Mouse (Mus musculus): ENCODE measurements around the gene Lrrc8b. TPM values are rescaled to one million over a fixed set of nuclear protein-coding genes. Genes with fewer than 3 reads are reported as not detected.

Lrrc8b gene
- polyA plus RNA-seq, 1 experiment, result 14.0 TPM

DNA sequence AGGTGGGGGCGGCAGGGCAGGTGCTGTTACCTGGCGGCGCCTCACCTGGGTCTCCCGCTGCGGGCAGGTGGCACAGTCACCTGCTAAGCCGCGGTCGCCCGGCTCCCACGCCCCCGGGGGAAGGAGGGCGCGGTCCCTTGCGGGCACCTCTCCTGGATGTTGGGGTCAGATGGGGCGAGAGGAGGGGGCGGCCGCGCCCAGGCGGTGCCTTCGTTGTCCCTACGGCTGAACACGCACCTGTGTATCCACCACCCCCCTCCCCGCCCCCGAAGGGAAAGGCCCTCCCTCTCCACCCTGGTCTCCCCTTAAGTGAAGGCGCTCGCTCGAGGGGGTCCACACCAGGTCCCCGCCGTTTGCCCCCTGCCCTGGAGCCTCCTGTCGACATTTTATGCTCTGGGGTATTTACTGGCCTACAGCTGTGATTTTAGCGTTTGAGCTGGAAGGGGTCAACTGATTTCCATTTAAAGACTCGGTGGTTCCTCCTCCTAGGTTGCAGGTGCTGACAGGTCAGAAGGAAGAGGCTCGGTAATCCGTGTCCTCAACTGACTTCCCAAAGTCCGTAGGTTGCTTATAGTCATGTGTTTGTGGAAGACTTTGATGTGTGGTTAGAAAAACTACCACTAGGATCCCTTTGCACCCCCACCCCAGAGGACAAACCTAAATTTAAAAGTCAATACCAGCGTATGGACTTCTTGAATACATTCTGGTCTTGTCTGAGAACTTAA is 538 bp downstream of the Lrrc8b start:
- H3K9ac ChIP-seq (ENCODE audit: low read depth, poor library complexity, severe bottlenecking), result peak overlapping the region; percentile 84
- H3K27ac ChIP-seq (ENCODE audit: insufficient read depth, low read length), result no peak overlapping the region
- H3K4me1 ChIP-seq (ENCODE audit: control insufficient read depth, insufficient read depth, low read length), result no peaks in the 10 kb centered on the region
- peaks cover 8% of the 10 kb centered on the region; the same call in 1 of the 2 replicates for H3K9me3 ChIP-seq (replicated peaks; ENCODE audit: control insufficient read depth, insufficient read depth, low read length, poor library complexity, severe bottlenecking)
- no peaks in the 10 kb centered on the region for H3K27me3 ChIP-seq (ENCODE audit: control insufficient read depth, insufficient read depth, low read length, poor library complexity, severe bottlenecking)
- H3K36me3 ChIP-seq (ENCODE audit: control insufficient read depth, insufficient read depth, low read length, poor library complexity, severe bottlenecking), result no peaks in the 10 kb centered on the region
- peak overlapping the region; percentile 79 for H3K4me3 ChIP-seq (ENCODE audit: low read depth, low read length)
- TF ChIP-seq EP300 (IDR thresholded peaks at IDR 0.05; ENCODE audit: insufficient read depth, low read depth, low read length), result 0 out of 2 replicates have a peak, but pooled peaks have one; percentile 19
- TF ChIP-seq POLR2A (IDR thresholded peaks at IDR 0.05; ENCODE audit: insufficient read depth, low read length), result no peak

DNA sequence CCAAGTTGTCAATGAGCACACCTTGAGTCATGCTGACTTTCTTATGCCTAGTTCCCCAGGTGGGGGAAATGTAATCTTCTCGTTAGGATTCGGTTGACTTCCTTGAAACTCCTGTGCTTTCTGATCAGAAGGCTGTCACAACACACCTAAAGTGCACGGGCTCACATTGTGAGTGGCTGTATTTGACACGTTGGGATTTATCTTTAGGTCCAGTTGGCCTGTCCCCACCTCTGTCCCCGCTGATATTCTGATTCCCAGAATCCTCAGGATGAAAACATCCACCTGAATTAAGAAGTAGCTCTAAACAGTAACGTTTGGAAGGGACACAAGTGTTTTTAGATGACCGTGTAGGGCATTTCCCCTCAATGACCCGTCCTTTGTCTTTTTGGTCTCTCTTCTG is 1.6 kb downstream of the Lrrc8b start:
- H3K9ac ChIP-seq (ENCODE audit: low read depth, poor library complexity, severe bottlenecking), result no peak overlapping the region
- TF ChIP-seq POLR2A (IDR thresholded peaks at IDR 0.05; ENCODE audit: insufficient read depth, low read length) (no peak), CTCF (IDR thresholded peaks at IDR 0.05; ENCODE audit: low read depth, low read length) (no peak), EP300 (IDR thresholded peaks at IDR 0.05; ENCODE audit: insufficient read depth, low read depth, low read length) (no peak)
- H3K4me3 ChIP-seq (ENCODE audit: low read depth, low read length), result no peak overlapping the region

DNA sequence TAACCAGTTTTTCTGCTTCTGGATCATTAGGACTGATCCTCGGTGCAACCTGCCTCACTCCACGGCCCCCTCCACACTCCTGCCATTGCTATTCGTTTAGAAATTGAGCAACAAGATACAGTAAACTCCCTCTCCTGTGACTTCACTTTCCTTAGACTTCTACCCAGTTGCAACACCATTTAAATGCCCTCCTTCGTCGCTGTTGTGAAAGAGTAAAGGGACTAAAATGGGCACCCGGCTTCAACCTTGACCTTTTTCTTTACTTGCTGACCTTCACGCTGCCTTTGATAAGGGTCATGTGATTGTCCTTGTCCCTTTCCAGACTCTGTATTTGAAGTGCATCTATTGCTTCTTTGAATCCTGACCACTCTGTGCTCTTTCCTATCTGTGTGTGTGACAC is 2.8 kb downstream of the Lrrc8b start:
- H3K27me3 ChIP-seq (ENCODE audit: control insufficient read depth, insufficient read depth, low read length, poor library complexity, severe bottlenecking), result no peaks in the 10 kb centered on the region
- H3K9ac ChIP-seq (ENCODE audit: low read depth, poor library complexity, severe bottlenecking), result no peak overlapping the region
- TF ChIP-seq POLR2A (IDR thresholded peaks at IDR 0.05; ENCODE audit: insufficient read depth, low read length) (no peak), CTCF (IDR thresholded peaks at IDR 0.05; ENCODE audit: low read depth, low read length) (no peak), EP300 (IDR thresholded peaks at IDR 0.05; ENCODE audit: insufficient read depth, low read depth, low read length) (no peak)

More for the DNA sequence above, 1.6 kb downstream of the Lrrc8b start:
- no peaks in the 10 kb centered on the region for H3K36me3 ChIP-seq (ENCODE audit: control insufficient read depth, insufficient read depth, low read length, poor library complexity, severe bottlenecking)
- no peak overlapping the region for H3K27ac ChIP-seq (ENCODE audit: insufficient read depth, low read length)
- no peaks in the 10 kb centered on the region for H3K27me3 ChIP-seq (ENCODE audit: control insufficient read depth, insufficient read depth, low read length, poor library complexity, severe bottlenecking)
- peaks cover 10% of the 10 kb centered on the region; the same call in 1 of the 2 replicates for H3K9me3 ChIP-seq (replicated peaks; ENCODE audit: control insufficient read depth, insufficient read depth, low read length, poor library complexity, severe bottlenecking)
- H3K4me1 ChIP-seq (ENCODE audit: control insufficient read depth, insufficient read depth, low read length), result no peaks in the 10 kb centered on the region

DNA sequence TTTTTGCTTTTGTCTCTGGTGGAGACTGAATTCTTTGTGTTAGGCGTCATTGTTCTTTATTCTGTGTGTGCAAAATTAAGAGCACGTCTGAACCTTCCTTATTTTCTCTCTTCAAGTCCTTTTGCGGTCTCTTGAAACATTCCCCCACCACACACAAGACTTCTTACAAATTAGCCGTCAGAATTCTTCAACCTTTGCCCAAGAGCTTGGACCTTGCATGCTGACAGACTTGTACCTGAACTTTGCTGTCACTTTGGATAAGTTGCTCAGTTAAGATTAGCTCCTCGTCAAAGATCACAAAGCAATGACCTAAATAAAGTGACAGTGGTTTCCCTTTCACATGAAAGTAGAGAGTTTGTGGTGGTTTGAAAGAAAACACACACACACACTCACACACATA is 3.3 kb downstream of the Lrrc8b start:
- TF ChIP-seq EP300 (IDR thresholded peaks at IDR 0.05; ENCODE audit: insufficient read depth, low read depth, low read length) (no peak), CTCF (IDR thresholded peaks at IDR 0.05; ENCODE audit: low read depth, low read length) (no peak), POLR2A (IDR thresholded peaks at IDR 0.05; ENCODE audit: insufficient read depth, low read length) (no peak)
- no peaks in the 10 kb centered on the region for H3K27me3 ChIP-seq (ENCODE audit: control insufficient read depth, insufficient read depth, low read length, poor library complexity, severe bottlenecking)
- no peaks in the 10 kb centered on the region for H3K36me3 ChIP-seq (ENCODE audit: control insufficient read depth, insufficient read depth, low read length, poor library complexity, severe bottlenecking)
- H3K4me1 ChIP-seq (ENCODE audit: control insufficient read depth, insufficient read depth, low read length), result no peaks in the 10 kb centered on the region
- H3K27ac ChIP-seq (ENCODE audit: insufficient read depth, low read length), result no peak overlapping the region
- no peak overlapping the region for H3K9ac ChIP-seq (ENCODE audit: low read depth, poor library complexity, severe bottlenecking)
- no peak overlapping the region for H3K4me3 ChIP-seq (ENCODE audit: low read depth, low read length)
- H3K9me3 ChIP-seq (replicated peaks; ENCODE audit: control insufficient read depth, insufficient read depth, low read length, poor library complexity, severe bottlenecking), result peaks cover 11% of the 10 kb centered on the region; the same call in 1 of the 2 replicates

More for the DNA sequence above, 2.8 kb downstream of the Lrrc8b start:
- Histone ChIP-seq H3K4me3 (ENCODE audit: low read depth, low read length) (no peak overlapping the region), H3K36me3 (ENCODE audit: control insufficient read depth, insufficient read depth, low read length, poor library complexity, severe bottlenecking) (no peaks in the 10 kb centered on the region), H3K9me3 (replicated peaks; ENCODE audit: control insufficient read depth, insufficient read depth, low read length, poor library complexity, severe bottlenecking) (peaks cover 11% of the 10 kb centered on the region; the same call in 1 of the 2 replicates), H3K4me1 (ENCODE audit: control insufficient read depth, insufficient read depth, low read length) (no peaks in the 10 kb centered on the region), H3K27ac (ENCODE audit: insufficient read depth, low read length) (no peak overlapping the region)

DNA sequence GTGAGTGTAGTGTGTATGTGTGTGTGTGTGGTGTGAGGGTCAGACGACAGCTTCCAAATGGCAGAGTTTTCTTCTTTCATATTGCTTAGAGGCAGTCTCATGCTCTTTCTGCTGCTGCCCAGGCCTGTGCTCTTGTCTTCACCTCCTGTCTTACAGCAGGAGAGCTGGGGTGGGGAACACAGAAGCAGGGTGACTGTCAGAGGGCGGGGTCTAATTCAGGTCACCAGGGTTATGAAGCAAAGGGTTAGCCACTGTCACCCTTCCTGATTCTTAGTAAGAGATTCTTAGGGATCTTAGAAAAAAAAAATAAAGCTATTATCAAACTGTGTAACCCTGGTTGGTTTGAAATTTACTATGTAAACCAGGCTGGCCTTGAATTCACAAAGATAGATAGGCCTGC is 10.0 kb downstream of the Lrrc8b start:
- TF ChIP-seq POLR2A (IDR thresholded peaks at IDR 0.05; ENCODE audit: insufficient read depth, low read length) (no peak), EP300 (IDR thresholded peaks at IDR 0.05; ENCODE audit: insufficient read depth, low read depth, low read length) (no peak), CTCF (IDR thresholded peaks at IDR 0.05; ENCODE audit: low read depth, low read length) (no peak)
- Histone ChIP-seq H3K9ac (ENCODE audit: low read depth, poor library complexity, severe bottlenecking) (no peak overlapping the region), H3K4me3 (ENCODE audit: low read depth, low read length) (no peak overlapping the region), H3K9me3 (replicated peaks; ENCODE audit: control insufficient read depth, insufficient read depth, low read length, poor library complexity, severe bottlenecking) (peaks cover 12% of the 10 kb centered on the region), H3K4me1 (ENCODE audit: control insufficient read depth, insufficient read depth, low read length) (no peaks in the 10 kb centered on the region), H3K27ac (ENCODE audit: insufficient read depth, low read length) (no peak overlapping the region), H3K36me3 (ENCODE audit: control insufficient read depth, insufficient read depth, low read length, poor library complexity, severe bottlenecking) (no peaks in the 10 kb centered on the region), H3K27me3 (ENCODE audit: control insufficient read depth, insufficient read depth, low read length, poor library complexity, severe bottlenecking) (no peaks in the 10 kb centered on the region)

DNA sequence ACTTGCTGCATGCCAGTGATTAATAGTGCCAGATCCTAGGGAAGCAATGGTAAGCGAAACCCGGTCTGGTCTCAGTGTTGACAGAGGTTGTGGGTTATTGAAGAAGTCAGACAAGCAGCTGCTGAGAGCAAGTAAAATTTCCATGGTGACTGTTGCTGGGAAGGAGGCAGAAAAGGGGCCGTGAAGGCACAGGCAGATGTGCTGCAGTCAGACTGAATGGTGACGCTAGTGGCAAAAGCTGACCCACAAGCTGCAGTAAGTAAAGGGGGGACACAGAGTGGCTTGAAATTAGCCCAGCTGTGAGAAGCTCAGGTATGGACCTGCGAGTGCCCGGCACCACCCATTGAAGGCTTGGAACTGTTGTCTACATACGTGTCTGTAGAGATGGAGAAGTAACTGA is 11.8 kb downstream of the Lrrc8b start:
- no peak for TF ChIP-seq CTCF (IDR thresholded peaks at IDR 0.05; ENCODE audit: low read depth, low read length)
- no peak for TF ChIP-seq EP300 (IDR thresholded peaks at IDR 0.05; ENCODE audit: insufficient read depth, low read depth, low read length)
- H3K27ac ChIP-seq (ENCODE audit: insufficient read depth, low read length), result no peak overlapping the region
- no peaks in the 10 kb centered on the region for H3K4me1 ChIP-seq (ENCODE audit: control insufficient read depth, insufficient read depth, low read length)
- no peak overlapping the region for H3K9ac ChIP-seq (ENCODE audit: low read depth, poor library complexity, severe bottlenecking)
- H3K36me3 ChIP-seq (ENCODE audit: control insufficient read depth, insufficient read depth, low read length, poor library complexity, severe bottlenecking), result no peaks in the 10 kb centered on the region
- H3K9me3 ChIP-seq (replicated peaks; ENCODE audit: control insufficient read depth, insufficient read depth, low read length, poor library complexity, severe bottlenecking), result peaks cover 9% of the 10 kb centered on the region
- no peaks in the 10 kb centered on the region for H3K27me3 ChIP-seq (ENCODE audit: control insufficient read depth, insufficient read depth, low read length, poor library complexity, severe bottlenecking)
- no peak overlapping the region for H3K4me3 ChIP-seq (ENCODE audit: low read depth, low read length)
